Mouse (Mus musculus) embryonic stem cell, embryonic (primary cell): Measurements from ENCODE around the gene Bicd1.
"Not testable (repeated sequence)": the region's sequence is repeated elsewhere in the genome, so short reads cannot be mapped to it uniquely, and the experiment has no call there.

Source experiments
- CTCF ChIA-PET, 4 experiments: fragments of 300-600 bp in 2 of 4; fragments of 350-600 bp in 2 of 4; sonication (Branson Sonifier 250); formaldehyde crosslinking; loops; one replicate each; lab custom pipeline; 2022; ENCODE audit warnings: inconsistent platforms in 2 of 4; lab: Charles Lee
- POLR2A ChIA-PET, 4 experiments: fragments of 300-600 bp in 2 of 4; fragments of 350-600 bp in 2 of 4; sonication (Branson Sonifier 250); formaldehyde crosslinking; loops; one replicate each; lab custom pipeline; 2022; ENCODE audit warnings: antibody characterized with exemption in 4 of 4, inconsistent platforms in 1 of 4; lab: Charles Lee

Bicd1 gene

DNA sequence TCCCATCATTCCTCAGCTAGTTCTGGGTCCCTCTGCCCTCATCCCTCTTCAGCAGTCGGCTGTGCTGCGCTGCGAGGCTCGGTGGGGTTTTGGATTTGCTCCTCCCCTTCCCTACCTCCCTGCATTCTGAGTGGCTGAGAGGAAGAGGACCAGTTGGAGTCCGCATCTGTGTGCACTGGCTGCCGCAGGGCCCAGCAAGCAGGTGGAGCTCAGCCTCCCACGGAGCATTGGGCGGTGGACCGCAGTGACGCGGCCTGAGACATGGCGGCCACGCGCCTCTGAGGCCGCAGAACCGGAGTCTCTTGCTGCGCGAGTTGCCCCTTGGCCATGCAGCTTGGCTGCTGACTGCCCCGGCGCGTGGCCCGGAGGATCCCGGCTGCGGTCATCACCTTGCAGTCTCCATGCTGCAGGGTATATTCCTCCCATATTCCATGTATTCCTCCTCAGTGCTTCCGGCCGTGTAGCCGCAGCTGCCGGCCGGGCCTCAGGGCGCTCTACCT is at the start of gene Bicd1:
Gene Bicd1 (plus strand): TSS at position 54 of the 500 bp plus-strand sequence.
- POLR2A ChIA-PET, result interaction anchor here (0.5 to 2.3 kb wide), 54 partner anchors 9 to 1055 kb away, joined by 3 to 16 read pairs (median 3); partner anchors contain the start of genes Caprin2 (in 1 of the 4) and Resf1 (in 1 of the 4)
- CTCF ChIA-PET, result interaction anchor here in 3 of 4 experiments (0.6 to 1.4 kb wide), 5 partner anchors 38 to 289 kb away, joined by 3 to 4 read pairs (median 3); partner anchors contain the start of gene Resf1 (in 1 of the 3)

DNA sequence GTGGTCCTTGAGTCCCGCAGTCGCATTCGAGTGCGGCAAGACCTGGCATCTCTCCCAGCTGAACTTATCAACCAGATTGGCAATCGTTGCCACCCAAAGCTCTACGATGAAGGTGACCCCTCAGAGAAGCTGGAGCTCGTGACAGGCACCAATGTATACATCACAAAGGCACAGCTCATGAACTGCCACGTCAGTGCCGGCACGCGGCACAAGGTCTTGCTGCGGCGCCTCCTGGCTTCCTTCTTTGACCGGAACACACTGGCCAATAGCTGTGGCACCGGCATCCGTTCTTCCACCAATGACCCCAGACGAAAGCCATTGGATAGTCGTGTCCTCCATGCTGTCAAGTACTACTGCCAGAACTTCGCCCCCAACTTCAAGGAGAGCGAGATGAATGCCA is 46.2 kb upstream of the Bicd1 start:
- ChIA-PET POLR2A (interaction anchor here in 3 of 4 experiments (0.9 to 2.5 kb wide), 10 partner anchors 16 to 369 kb away, joined by 3 to 11 read pairs (median 3); partner anchors contain the start of gene Resf1 (in 1 of the 3)), CTCF (interaction anchor here in 2 of 4 experiments (0.6 to 1.5 kb wide), 2 partner anchors 28 to 54 kb away, joined by 4 to 7 read pairs; partner anchors contain the start of gene Resf1 (in 1 of the 2))

DNA sequence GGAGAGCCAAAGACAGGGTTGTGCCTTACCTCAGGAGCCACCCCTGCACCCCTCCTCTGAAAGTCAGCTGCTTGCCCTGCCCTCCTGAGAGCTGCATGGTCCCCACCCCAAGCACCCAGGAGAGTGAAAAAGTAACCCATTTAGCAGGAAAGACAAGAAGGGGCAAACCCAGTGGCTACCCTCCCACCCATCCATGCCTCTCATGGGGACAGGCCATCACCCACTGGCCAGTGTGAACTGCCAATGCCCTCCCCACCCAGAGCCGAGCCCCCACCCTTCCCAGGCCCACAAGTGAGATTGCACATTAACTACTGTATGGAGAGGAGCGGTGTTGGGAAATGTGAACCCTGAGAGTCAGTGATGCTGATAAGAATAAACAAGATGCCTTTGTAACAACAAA is 42.7 kb upstream of the Bicd1 start:
- POLR2A ChIA-PET, CTCF ChIA-PET: not testable (repeated sequence)

DNA sequence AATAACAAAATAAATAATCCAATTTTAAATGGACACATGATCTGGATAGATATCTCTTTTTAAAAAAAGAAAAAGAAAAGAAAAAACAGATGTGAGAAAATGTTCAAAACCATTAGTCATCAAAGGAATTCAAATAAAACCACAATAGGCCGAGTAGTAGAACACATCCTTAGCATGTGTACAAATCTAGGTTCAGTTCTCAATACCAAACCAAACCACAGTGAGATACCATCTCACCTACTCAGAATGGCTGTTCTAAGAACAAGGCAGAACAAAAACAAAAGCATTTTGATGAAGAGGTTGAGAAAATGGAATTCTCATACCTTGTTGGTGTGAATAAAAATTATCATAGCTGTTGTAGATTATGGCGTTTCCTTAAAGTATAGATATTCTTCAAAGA is 42.3 kb upstream of the Bicd1 start:
- ChIA-PET CTCF (no interaction called here), POLR2A (no interaction called here)

DNA sequence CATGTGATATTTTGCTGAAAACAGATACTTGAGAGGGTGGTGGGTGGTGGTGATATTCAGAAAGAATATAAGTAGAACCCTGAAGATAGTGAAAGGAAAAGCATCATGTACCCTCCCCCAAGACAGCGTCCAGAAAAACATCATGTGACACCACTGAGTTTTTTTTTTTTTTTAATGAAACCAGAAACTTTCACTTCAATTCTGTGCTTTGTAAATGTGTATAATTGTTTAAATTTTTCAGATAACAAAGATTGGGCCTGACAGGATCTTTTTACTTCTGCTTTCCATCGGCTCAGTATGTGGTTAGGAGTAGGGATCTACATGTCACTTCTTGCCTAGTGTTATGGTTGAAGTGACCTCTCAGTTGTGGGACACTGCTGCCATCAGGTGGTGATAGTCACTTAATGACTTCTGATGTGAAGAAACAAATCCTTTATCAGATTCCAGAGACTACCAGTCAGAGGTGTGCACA is 33.7 kb upstream of the Bicd1 start:
- ChIA-PET CTCF (interaction anchor here in 1 of 4 experiments (0.8 kb wide), 1 partner anchor 242 kb away, joined by 4 read pairs; no protein-coding TSS in a partner anchor), POLR2A (interaction anchor here in 3 of 4 experiments (0.7 to 1.6 kb wide), 4 partner anchors 34 to 356 kb away, joined by 3 to 4 read pairs (median 4); partner anchors contain the start of genes Bicd1 (in 1 of the 3) and Resf1 (in 1 of the 3))

DNA sequence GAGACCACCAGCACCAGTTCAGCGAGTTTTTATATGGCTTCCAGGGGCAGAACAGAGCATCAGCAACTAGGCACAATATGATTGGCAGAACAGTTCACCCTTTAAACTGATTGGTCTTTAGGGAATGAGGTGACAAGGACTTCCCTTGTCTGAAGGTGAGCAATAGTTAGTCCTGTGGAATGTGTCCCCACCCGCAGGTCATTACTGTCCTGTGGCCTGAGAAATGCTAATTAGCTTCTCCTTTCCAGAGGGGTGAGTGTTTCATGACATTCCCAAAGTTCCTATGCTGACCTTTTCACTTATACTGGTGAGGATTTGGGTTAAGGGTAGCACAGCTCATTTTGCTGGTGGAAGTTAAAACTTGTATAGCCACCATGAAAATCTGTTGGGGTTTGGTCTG is 25.2 kb upstream of the Bicd1 start:
- ChIA-PET POLR2A (interaction anchor here in 2 of 4 experiments (0.6 to 1.6 kb wide), 4 partner anchors 9 to 1197 kb away, joined by 3 to 5 read pairs (median 4); partner anchors contain the start of gene Bicd1 (in 1 of the 2)), CTCF (no interaction called here)

DNA sequence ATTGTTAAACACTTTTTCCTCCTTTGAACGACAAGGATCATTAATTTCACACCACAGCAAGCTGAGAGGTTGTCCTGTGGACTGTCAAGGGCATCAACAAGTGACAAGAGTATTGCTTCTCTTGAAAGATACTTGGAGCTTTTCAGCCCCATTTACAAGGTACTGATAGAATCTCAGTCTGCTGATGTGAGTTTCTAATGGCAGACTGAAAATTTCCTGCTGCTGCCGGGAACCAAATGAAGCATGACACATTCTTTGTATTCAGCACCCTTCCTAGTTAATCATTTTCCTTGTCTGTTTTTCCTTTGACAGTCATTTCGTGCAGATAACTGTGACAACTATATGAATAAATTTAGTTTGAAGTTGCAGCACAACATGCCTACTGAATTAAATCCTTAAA is 22.3 kb upstream of the Bicd1 start:
- CTCF ChIA-PET, result no interaction called here

DNA sequence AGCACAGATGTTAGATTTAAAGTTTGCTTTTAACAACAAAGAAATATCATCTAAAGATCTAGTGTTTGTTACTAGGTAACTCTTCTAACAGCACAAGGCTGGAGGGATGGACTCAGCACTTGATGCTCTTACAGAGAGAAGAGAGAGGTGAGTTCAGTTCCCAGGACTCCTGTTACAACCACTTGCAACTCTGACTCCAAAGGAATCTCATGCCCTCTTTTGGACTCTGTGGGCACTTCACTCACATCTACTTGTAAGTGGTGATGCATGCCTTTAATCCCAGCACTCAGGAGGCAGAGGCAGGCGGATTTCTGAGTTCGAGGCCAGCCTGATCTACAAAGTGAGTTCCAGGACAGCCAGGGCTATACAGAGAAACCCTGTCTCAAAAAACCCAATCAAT is 19.1 kb upstream of the Bicd1 start:
- CTCF ChIA-PET, result interaction anchor here in 1 of 4 experiments (0.7 kb wide), 1 partner anchor 381 kb away, joined by 3 read pairs; no protein-coding TSS in a partner anchor
- POLR2A ChIA-PET, result not testable (repeated sequence)

More for the DNA sequence above, 22.3 kb upstream of the Bicd1 start:
- POLR2A ChIA-PET, result interaction anchor here in 1 of 4 experiments (0.6 kb wide), 1 partner anchor 69 kb away, joined by 4 read pairs; no protein-coding TSS in a partner anchor

DNA sequence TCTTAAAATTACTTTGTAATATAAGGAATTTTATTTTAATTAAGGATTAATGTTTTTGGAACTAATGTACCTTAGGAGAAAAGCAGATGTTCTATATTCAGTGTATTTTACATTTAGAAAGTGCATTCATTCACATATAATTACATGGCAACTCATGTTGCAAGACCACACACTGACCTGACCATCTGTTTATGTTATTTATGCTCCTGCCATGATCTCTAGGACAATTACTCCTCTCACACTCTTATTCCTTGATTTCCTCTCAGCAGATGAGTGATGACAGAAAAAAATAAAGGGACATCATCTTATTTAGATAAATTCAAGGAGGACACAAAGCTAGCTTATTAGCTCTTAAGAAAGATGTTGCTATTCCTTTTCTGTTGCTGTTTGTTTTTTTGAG is 9.3 kb upstream of the Bicd1 start:
- ChIA-PET CTCF (no interaction called here), POLR2A (interaction anchor here in 2 of 4 experiments (2.2 to 2.5 kb wide), 2 partner anchors 10 kb away, joined by 10 to 12 read pairs; partner anchors contain the start of gene Bicd1 (in 2 of the 2))

DNA sequence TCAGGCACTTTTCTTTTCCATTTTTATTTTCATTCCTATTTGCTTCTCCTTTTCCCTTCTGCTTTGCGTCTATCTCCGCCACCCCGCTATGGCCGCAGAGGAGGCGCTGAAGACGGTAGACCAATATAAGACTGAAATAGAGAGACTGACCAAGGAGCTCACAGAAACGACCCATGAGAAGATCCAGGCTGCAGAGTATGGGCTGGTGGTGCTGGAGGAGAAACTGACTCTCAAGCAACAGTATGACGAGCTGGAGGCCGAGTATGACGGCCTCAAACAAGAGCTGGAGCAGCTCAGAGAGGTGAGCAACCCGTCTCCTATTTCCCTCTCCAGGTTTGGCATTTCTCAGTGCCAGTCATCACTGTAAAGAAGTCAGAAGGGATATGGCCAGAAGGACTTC is 655 bp downstream of the Bicd1 start:
- POLR2A ChIA-PET, result interaction anchor here (0.5 to 2.3 kb wide), 50 partner anchors 9 to 1055 kb away, joined by 3 to 16 read pairs (median 4); partner anchors contain the start of genes Amn1 (in 1 of the 4) and Caprin2 (in 1 of the 4)
- CTCF ChIA-PET, result interaction anchor here in 3 of 4 experiments (0.6 to 1.4 kb wide), 5 partner anchors 37 to 289 kb away, joined by 3 to 4 read pairs (median 3); partner anchors contain the start of gene Resf1 (in 1 of the 3)

DNA sequence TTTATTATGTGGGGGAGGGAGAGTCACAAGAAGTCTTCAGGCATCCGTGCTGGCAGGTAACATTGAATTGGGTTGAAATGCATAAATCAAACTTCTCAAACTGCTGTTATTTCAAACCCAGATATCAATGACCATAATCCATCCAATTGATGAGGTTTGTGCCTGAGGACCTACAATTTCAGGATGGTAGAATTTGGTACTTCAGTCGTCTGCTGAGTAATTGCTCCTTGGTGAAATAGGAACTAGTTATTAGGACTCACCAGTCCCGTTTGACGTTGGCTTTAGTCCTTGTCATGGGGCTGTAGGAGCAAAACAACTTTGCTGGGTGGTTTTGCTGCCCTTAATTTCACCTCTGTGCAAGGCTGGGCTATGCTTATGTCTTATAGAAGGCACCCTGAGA is 1.2 kb downstream of the Bicd1 start:
- CTCF ChIA-PET, result interaction anchor here in 1 of 4 experiments (1.4 kb wide), 1 partner anchor 37 kb away, joined by 3 read pairs; no protein-coding TSS in a partner anchor
- POLR2A ChIA-PET, result interaction anchor here (0.7 to 2.3 kb wide), 29 partner anchors 8 to 1056 kb away, joined by 3 to 16 read pairs (median 4); partner anchors contain the start of genes Amn1 (in 1 of the 4) and Caprin2 (in 1 of the 4)

DNA sequence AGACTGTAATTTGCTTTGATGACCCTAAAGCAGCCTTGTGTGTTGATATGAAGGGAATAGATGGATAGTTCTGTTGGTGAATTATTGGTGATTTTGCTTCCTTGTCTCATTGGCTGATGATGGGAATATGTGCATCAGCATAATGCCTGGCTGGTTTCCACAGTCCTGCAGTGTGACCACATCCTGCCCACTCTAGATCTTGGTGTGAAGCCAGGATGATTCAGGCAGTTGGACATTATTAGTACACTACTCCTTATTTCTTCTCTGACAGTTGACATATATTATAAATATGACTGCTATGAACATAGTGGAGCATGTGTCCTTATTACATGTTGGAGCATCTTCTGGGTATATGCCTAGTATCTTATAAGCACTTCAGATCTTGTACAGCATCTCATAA is 4.6 kb downstream of the Bicd1 start:
- POLR2A ChIA-PET, result no interaction called here
- CTCF ChIA-PET, result no interaction called here

DNA sequence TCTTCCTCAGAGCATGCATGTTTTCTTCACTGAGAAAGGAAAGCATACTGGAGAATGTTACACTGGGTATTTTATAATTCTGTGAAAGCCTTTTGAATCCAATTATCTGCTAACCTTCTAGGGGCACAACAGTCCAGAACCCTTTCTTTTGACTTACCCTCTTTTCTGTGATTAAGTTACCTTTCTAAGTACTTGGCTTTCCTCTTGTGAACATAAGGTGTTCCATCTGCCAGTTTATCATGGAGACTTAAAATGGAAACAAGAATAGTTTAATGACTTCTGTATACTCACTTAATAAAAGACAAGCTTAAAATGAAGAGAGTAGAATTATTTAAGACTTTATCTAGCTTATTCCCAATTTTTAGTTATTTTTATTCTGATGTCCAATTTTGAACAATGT is 16.1 kb downstream of the Bicd1 start:
- POLR2A ChIA-PET, result no interaction called here
- CTCF ChIA-PET, result no interaction called here

DNA sequence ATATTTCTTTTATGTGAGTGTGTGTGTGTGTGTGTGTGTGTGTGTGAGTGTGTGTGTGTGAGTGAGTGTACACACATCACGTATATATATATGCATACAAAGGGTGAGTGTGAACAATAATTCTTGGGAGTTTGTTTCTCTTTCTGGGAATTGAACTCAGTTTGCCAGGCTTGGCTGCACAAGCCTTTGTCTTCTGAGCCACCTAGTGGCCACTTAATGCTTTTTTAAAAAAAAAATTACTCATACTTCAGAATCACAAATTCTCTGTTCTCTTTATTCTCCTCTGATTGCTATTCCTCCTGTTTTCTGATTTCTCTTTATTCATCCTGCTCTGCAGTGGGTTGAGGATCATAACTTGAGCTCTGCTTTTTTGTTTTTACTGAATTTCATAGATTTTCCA is 30.5 kb downstream of the Bicd1 start:
- POLR2A ChIA-PET, result interaction anchor here in 1 of 4 experiments (1.0 kb wide), 1 partner anchor 30 kb away, joined by 3 read pairs; the partner anchor contains the start of gene Bicd1
- CTCF ChIA-PET, result interaction anchor here in 3 of 4 experiments (0.6 to 0.7 kb wide), 6 partner anchors 16 to 671 kb away, joined by 3 to 6 read pairs (median 3); partner anchors contain the start of gene Dennd5b (in 1 of the 3)

DNA sequence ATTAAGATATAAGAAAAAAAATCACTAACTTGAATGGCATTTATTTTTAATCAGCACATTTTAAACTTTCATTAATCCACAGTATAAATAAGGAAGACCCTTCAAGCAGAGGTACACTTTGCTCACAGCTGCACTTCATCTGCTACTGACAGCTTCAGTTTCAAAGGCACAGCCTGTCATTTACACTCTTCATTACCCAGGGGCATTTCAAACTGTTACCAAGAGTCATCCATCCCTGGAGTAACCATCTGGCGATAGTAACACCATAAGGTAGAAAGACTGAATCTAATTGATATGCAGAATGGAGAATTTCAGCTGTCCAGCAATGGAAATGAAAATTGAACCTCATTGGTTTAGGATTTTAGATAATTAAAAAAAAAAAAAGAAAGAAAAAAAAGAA is 34.2 kb downstream of the Bicd1 start:
- POLR2A ChIA-PET, result interaction anchor here in 2 of 4 experiments (0.6 to 1.3 kb wide), 2 partner anchors 13 to 665 kb away, joined by 3 to 4 read pairs; no protein-coding TSS in a partner anchor
- CTCF ChIA-PET, result no interaction called here

DNA sequence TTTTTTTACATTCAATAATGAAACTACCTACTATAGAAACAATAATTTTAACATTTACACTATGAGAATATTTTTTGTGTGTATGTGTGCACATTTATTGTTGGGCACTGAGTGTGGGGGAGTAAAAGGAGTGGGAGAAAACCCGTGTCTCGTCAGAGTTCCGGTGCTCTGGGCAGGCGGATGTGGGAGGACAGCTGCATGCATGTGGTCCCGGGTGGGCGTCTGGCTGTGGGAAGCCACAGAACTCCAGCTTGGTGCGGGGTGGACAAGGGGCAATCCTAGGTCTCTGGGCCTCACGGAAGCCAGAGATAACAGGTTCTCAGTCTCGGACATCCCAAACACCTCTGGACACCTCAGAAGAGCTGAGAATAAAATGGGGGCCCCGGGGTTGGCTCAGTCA is 37.2 kb downstream of the Bicd1 start:
- ChIA-PET POLR2A (interaction anchor here in 3 of 4 experiments (0.6 to 2.2 kb wide), 5 partner anchors 10 to 550 kb away, joined by 3 to 9 read pairs (median 6); partner anchors contain the start of genes Bicd1 (in 2 of the 3) and Caprin2 (in 1 of the 3)), CTCF (interaction anchor here in 1 of 4 experiments (1.4 kb wide), 1 partner anchor 37 kb away, joined by 3 read pairs; the partner anchor contains the start of gene Bicd1)

DNA sequence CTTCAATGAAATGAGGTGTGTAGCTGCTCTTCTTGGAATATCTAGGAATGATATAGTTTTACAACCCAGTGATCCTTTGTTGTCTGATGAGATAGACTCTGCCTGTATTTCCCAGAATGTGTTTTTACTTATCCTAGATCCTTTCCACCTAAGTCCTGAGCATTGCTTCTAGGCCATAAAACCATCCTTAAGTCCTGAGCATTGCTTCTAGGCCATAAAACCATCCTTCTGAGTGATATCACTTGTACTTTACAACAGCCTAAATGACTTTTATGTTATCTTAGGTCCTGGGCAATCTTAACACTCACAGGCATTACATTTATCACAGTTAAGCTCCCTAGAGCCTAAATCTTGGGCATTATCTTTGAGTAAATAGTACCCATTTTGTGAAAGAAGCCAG is 48.6 kb downstream of the Bicd1 start:
- ChIA-PET CTCF (no interaction called here), POLR2A (interaction anchor here in 1 of 4 experiments (0.5 to 2.5 kb wide), 6 partner anchors 11 to 464 kb away, joined by 3 to 9 read pairs (median 4); partner anchors contain the start of gene Bicd1)

DNA sequence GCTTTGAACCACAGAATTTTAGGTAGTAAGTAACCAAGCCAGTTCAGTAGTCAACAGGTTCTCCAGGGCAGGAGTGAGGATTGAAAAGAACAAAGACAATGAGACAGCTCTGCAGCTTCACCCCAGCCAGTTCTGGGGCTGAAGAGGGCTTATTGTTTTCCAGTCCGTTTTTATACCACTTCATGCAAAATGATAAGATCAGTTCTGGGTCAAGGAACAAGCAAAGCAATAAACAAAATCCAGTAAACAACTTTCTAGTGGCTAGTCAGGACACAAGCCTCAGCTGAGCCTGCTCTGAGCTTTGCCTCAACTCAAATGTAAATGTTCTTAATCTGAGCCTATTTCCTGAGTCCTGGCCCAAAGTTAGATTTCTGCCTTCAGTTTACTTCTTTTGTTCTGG is 52.3 kb downstream of the Bicd1 start:
- ChIA-PET POLR2A (interaction anchor here in 3 of 4 experiments (0.7 to 1.9 kb wide), 5 partner anchors 52 to 359 kb away, joined by 3 to 6 read pairs (median 4); partner anchors contain the start of genes Bicd1 (in 2 of the 3) and Dennd5b (in 1 of the 3)), CTCF (no interaction called here)
